Mouse (Mus musculus): ENCODE measurements around the gene Shisal1.

Gene Shisal1

DNA sequence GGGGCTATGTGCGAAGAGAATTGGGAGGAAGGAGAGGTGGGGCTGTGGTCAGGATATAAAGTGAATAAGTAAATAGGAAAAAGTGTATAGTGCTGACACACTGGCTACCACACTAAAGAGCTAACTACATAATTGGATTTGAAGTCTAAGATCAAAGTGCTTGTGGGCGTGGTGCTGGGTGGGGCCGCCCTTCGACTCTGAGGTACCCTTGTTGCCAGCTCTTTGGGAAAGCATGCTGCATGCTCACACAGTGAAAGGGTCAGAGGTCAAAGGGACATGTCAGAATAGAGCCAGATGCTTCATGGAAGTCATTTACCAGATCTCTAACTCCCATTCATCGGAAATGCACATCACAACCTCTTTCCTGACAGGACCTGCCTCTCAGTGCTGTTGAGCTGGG, 74.1 kb downstream of the Shisal1 start:
- DNase-seq (ENCODE audit: low spot score), result no peak

DNA sequence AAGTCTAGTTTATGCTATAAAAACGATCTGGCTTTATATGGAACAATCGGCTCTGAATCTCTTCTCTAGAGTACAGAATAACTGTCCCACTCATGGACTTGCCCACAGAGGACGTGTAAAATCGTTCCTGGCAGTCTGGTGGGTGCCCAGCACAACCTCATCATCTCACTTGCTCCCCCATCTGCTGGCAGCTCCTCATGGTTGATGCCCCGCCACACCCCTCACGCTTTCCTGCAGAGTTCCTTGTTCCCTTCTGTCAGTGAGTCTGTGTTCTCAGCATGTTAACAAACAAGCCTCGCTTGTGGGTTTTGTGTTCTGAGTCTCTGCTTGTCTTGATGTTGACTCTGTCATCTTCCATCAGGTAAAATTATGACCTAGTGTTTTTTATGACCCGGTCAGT, 79.5 kb downstream of the Shisal1 start:
- no peak for DNase-seq (ENCODE audit: low spot score)

DNA sequence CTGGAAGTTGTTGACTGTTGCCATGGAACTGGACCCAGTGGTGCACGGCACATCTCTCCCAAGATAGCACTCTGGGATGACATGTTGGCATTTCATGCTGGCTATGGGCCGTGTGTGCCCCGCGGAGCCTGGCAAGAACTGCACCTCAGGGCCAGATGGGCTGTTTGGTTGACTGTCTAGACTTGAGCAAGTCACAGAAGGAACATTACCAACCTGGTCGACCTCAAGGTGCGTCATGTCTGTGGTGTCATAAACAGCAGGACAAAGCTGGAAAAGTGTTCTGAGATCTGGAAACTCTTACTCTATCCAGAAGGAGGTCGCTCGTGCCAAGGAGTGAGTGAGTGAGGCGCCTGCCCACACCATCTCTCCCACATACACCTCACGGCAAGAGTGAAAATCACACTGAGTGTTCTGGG, 80.3 kb downstream of the Shisal1 start:
- DNase-seq (ENCODE audit: low spot score), result no peak

DNA sequence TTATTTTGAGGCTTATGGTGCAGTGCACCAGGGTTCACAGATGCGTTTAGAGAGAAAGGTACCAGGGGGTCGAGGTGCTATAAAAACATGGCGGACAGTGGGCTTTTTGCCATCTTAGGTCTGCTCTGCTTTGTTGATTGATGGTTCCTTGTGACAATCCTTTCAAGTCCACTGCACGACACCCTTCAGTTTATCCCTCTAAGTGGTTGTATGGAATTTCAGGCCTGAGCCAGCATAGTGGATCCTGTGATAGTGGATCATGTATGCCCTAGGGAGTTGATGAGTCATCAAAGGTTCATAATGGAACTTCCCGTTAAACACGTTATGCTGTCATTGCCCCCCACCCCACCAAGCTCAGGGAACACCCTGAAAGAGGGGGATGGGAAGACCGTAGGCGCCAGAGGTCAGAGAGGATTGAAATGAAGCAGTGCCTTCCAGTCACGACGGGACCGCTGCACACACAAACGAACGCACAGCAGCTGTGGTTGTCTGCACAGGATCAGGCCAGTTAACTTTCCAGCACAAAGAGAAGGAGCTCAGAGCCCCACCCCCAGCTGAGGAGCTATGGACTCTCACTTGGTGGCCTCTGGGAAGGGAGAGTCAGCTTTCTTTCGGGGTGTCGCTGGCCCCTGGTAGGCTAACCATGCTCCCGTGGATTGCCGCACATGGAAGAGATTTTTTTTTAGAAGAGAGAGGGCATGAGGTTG, 81.1 kb downstream of the Shisal1 start:
- no peak for DNase-seq (ENCODE audit: low spot score)

DNA sequence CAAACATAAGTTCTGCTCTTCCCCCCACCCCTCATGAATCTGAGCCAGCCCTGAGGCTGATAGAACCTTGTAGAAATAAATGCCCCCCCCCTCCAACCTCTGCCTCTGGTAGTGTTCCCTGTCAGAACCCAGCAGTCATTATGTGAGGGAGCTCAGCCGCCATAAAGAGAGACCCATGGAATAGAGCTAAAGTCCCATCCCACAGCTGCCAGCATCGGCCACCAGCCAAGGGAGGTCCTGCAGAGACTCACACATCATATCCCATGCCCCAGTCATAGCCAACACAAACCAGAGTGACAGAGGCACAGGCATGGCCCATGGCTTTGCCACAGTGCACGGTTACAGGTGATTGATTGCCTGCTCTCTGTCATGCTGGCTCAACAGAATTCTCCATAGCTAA, 82.2 kb downstream of the Shisal1 start:
- no peak for DNase-seq (ENCODE audit: low spot score)

DNA sequence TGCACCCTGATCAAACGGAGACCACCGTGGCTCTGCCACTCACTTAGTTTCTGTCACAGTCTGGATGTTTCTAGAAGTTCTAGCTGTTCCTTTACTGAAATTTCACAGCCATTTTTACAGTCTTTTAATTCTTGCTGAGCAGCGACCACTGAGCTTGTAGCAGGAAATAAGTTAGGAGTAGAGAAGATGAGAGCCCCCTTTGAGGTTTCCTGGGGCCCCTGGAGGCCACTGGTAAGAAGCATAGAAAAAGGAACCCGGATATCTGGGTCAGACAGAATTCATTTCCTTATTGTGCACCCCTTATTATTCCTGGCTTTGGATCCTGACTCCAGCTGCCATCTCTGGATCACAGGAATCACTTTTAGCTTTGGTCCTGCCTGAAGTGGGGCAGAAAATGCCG, 91.8 kb downstream of the Shisal1 start:
- DNase-seq (ENCODE audit: low spot score), result no peak

DNA sequence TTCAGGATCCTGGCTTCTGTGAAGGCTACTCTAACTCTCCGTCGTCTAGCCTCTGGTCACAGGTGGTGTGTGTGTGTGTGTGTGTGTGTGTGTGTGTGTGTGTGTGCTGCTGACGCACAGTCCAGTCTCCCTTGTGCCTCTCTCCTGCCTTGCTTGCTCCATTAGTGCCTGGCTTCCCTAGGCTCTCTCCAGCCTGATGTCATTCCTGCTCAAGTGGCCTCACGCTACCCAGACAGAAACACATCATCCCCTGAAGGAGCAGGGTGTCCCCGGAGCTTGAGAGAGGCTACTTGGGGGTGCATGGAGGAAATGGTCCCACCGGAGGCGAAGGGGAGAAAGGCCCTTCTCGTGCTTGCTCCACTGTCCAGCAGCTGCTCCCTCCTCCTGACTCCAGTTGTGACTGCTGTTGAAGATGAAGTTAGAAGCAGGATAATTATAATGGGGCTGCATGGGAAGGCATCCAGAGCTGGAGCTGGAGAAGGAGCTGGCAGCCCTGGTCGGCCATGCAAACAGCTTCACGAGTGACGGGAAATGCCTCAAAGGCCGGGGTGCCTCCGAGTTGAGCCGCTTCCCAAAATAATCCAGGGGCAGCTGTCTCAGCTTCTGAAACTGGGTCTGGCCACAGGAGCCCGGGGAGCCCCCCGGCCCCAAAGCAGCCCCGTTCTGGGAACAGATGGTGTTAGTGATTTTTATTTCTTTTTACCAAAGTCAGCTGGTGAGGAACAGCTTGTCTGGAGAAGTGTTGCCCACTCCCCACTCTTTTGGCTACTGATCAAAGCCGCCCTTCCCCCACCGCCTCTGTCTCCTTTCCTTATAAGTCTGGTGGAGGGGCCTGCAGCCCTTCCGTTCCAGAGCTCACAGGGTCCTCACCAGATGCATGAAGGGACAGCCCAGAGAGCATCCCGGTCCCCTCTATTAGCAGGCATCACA, 94.7 kb downstream of the Shisal1 start:
- no peak for DNase-seq (ENCODE audit: low spot score)

DNA sequence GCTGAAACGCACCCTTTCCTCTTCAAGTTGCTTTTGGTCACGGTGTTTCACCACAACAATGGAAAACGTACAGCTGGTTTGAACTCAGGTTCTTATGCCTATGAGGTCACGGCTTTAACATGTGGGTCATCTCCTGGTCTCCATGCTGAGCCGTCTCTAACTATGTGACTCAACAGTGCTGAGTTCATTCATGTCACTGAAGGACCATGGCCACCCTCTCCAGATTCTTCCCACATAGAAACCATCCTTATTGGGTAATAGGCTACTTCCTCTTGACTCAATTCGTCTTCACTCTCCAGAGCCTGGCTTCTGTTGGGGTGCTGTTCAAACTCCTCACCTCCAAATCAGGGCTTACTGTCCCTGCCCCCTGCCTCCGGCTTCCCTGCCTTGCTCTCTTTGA, 95.6 kb downstream of the Shisal1 start:
- DNase-seq (ENCODE audit: low spot score), result no peak

DNA sequence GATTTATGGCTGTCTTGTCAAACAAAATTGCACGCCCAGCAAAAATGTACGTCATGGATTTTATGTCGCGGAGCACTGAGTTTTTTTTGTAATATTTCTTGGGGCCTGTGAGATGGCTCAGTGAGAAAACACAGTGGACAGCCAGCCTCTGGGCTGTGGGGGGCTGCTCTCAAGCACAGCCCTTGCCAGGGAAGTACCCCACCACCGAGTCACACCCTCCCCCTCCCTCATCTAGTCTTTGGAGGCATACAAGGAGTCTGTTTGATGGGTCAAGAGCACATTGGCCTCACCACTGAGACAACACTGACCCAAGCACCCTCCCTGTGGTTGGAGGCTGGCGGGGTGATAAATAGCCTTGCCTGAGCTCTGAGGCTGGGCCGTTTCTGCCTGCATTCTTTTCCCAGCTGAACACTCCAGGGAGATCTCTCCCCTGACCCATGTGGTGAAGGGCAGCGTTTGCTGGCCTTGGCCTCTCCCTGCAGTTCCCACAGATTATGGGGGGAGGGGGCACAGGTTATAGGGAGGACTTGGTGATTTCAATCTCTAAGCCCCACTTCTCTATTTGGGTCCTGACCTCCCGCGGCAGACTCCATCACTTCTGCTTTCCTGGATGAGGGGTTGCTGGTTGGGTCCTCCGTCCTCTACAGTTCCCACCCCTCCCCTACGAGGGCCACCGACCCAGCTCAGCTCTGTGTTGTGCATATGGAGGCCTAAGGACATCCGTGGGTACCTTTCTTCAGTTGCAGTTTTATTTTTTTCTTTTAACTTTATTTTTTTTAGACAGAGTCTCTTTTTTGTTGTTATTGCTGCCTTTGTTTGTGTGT, 96.8 kb downstream of the Shisal1 start:
- DNase-seq (ENCODE audit: low spot score), result no peak

DNA sequence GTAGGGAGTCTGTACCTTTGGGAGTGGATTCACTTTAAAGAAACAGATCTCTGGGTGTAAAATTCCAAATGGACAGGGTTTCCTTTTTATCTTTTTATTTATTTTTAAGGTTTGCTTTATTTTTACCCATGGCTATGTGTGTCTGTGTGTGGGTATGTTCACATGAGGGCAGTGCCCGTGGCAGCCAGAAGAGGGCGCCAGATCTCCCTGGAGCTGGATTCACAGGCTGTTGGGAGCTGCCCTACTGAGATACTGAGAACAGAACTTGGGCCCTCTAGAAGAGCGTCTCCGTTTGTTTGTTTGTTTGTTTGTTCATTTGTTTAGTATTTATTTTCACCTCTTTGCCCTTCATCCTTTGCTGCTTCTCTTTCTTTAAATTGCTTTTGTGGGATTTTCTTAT, 98.1 kb downstream of the Shisal1 start:
- no peak for DNase-seq (ENCODE audit: low spot score)

DNA sequence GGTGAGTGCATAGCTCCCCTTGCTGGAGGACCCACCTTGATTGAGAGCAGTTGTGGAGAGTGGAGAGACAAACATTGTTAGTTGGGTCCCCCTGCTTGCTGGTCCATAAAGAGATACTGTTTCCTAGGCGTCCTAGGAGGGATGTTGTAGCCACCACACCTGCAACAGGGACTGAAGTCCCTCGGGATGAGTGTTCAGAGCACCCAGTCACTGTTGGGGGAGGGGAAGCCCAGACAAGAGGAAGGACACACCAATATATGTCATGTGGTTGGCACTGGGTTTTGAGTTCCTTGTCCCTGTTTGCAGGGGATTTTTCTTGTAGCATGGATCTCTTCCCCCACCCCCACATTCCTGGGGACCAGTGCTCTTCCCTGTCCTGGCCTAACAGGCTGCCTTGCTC, 106.0 kb downstream of the Shisal1 start:
- no peak for DNase-seq (ENCODE audit: low spot score)

DNA sequence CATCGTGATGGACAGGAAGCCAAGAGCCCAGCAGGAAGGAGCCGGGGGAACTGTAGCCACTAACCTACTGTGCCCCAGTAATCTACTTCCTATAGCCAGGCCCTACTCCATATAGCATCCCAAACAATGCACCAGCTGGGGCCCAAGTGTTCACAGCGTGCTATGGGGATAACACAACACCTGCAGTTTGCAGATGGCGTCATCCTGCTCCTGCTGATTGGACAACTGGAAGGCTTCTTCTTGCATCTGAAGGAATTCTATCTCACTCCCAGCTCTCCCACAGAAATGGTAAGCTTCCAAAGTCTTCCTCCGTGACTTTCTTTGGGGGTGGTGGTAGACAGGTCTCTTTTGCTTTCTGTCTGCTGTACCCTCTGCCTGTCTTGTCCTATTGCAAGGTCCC, 109.3 kb downstream of the Shisal1 start:
- DNase-seq (ENCODE audit: low spot score), result no peak

DNA sequence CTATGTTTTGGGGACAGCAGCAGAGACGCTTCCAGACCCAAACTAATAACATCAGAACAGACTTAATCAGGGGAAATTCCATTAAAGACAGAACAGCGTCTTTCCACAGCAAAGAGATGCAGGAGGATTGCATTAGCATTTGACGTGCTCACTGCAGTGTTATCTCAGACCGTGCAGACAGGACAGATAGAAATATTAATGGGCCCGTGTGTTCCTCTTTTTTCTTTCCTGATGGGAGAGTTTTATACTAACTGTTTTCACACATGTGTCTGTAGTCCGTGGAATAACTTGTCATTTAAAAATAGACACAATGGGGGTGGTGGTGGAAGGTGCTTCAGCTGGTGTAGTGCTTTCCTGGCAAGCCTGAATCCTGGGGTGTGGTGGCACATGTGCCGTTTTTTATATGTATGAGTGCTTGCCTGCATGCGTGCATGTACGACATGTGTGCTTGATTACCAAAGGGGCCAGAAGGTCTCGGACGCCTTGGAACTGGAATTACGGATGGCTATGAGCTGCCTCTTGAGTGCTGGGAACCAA, 110.5 kb downstream of the Shisal1 start:
- DNase-seq (ENCODE audit: low spot score), result no peak

DNA sequence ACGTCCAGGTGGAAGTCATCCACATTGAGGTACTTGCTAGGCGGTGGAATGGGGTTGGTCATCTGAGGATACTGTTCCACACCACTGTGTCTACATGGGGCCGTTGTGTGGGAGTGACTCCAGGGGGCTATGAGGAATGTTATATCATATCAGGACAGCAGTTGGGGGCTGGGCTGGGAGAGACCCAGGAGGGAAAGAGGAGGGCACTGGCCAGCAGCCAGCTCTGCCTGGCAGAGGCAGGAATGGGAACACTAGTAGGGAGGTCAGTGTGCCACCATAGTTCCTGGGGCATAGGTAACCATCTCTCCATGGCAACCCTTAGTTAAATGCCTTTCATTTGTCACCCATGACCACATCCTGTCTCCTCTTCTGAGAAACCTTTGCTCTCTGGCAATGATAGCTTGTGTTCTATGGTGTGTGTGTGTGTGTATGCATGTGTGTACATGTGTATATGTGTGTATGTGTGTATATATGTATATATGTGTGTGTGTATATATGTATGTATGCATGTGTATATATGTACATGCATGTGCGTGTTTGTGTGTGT, 115.8 kb downstream of the Shisal1 start:
- no peak for DNase-seq (ENCODE audit: low spot score)

DNA sequence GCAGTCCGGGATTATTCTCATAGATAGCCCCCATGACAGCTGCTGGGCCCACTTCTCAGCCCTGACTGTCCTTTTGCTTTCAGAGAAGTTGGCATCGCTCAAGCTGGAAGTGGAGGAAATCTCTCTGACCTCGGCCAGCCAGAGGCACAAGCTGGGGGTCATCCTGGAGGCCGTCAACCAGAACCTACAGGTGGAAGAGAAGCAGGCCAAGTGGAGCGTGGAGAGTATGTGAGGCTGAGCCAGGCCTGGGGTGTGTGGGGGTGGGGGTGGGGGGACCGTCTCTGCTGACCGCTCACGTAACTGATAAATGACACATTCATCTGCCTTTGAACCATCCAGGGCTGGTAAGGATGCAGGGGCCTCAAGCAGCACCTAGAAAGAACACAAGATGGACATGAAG, 117.0 kb downstream of the Shisal1 start:
- no peak for DNase-seq (ENCODE audit: low spot score)

Measured in ovary, postnatal 36 days (tissue).